Mouse (Mus musculus) cortical plate, adult 2 months (tissue): ENCODE data around the gene Pi4kb. TPM values are rescaled to one million over a fixed set of nuclear protein-coding genes. Genes with fewer than 3 reads are reported as not detected.
A peak's percentile ranks its signal among the peaks of the same experiment; 100 is the strongest.
"Not testable (repeated sequence)": the region's sequence is repeated elsewhere in the genome, so short reads cannot be mapped to it uniquely, and the experiment has no call there.

ENCODE experiments used
- H3K27ac ChIP-seq: fragments of 200-500 bp; 2 replicates; pipeline ENCODE4 v1.5.1; 2012; ENCODE audit warnings: low read length, control low read depth, inconsistent platforms; ENCODE audit not compliant: insufficient read depth
- H3K4me1 ChIP-seq: fragments of 200-500 bp; 2 replicates; pipeline ENCODE4 v1.6.1; 2011; ENCODE audit warnings: low read length; ENCODE audit not compliant: control insufficient read depth, insufficient read depth
- H3K4me3 ChIP-seq: fragments of 200-500 bp; 2 replicates; pipeline ENCODE4 v1.5.1; 2011; ENCODE audit warnings: mild to moderate bottlenecking, low read length, control low read depth; ENCODE audit not compliant: insufficient read depth
- CTCF ChIP-seq: fragments of 200-500 bp; IDR thresholded peaks from 2 replicates; pipeline ENCODE4 v1.5.1; 2011; ENCODE audit warnings: mild to moderate bottlenecking, control low read depth, low read length; ENCODE audit not compliant: insufficient read depth; ENCODE audit errors: extremely low read depth
- POLR2A ChIP-seq: fragments of 200-500 bp; IDR thresholded peaks from 2 replicates; pipeline ENCODE4 v1.6.1; 2011; ENCODE audit warnings: mild to moderate bottlenecking, low read length, control low read depth; ENCODE audit not compliant: insufficient read depth; ENCODE audit errors: extremely low read depth
- polyA plus RNA-seq: library from polyadenylated mRNA; depleted of rRNA; stranded (reverse); fragments of >200 nt; gene quantifications from 2 replicates; pipeline ENCODE4 v1.2.3, GENCODE M21; 2012

Gene Pi4kb
- polyA plus RNA-seq, 1 experiment: 56.6 TPM

DNA sequence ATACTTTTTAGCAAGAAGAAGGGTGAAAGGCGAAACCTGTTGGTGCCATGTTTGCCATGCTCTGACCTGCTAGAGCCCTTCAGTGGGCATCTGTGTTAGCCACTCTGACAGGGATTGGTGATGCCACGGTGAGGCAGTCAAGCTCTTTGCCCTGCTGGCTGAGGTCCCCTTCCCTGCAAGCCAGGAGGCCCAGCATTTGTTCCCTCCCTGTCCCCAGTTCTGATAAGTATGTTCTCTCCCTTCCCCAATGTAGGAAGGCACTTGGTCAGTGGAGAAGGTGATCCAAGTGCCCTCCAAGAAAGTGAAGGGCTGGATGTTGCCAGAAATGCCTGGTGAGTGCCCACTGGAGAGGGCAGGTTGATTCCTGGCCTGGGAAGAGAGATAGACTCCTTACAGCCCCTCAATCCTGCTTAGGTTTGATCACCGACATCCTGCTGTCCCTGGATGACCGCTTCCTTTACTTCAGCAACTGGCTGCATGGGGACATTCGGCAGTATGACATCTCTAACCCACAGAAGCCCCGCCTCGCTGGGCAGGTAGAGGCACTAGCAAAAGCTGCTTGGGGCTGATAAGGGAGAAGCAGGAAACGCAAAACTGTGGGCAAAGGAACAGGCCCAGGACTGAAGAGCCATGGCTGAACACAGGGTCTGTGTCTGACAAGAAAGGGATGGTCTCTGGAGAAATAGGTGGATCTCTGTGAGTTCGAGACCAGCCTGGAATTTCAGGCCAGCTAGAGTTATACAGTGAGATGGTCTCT is 32.1 kb upstream of the Pi4kb start:
- H3K4me3 ChIP-seq, H3K27ac ChIP-seq, H3K4me1 ChIP-seq: not testable (repeated sequence)

DNA sequence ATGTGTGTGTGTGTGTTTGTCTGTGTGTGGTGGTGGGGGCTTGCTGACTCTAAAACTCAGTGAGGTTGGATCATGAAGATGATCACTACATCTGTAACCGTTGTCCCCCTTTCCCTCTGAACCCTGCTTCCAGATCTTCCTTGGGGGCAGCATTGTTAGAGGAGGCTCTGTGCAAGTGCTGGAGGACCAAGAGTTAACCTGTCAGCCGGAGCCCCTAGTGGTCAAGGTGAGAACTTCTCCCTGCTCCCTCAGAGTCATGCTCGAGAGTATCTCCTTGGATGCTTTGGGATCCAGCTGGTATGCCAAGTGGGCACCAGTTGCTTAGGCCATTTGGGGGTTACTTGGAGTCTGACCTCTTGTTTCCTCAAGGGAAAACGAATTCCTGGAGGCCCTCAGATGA is 30.8 kb upstream of the Pi4kb start:
- H3K27ac ChIP-seq, H3K4me1 ChIP-seq, H3K4me3 ChIP-seq: not testable (repeated sequence)
- 0 out of 2 replicates have a peak, but pooled peaks have one; percentile 2 for TF ChIP-seq CTCF

DNA sequence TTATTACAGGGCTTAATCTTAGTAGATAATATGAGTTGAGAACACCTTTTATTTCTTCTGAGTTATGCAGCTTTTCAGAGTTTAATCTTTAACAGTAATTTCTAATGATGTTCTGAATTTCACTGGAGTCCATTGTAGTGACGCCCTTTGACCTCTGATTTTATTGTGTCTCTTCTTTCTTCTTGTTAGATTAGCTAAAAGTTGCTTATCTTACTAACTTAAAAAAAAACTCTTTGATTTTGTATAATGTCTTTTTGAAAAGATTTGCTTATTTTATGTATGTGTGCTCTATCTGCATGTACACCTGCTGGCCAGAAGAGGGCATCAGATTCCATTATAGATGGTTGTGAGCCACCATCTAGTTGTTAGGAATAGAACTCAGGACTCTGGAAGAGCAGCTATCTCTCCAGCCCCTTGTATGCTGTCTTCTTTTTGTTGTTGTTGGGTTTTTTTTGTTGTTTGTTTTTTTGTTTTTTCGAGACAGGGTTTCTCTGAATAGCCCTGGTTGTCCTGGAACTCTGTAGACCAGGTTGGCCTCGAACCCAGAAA is 26.4 kb upstream of the Pi4kb start:
- TF ChIP-seq POLR2A (no peak), CTCF (peak; percentile 44; the same call in 1 of the 2 replicates)
- Histone ChIP-seq H3K4me3 (no peak overlapping the region), H3K27ac (no peak overlapping the region), H3K4me1 (no peaks in the 10 kb centered on the region)

DNA sequence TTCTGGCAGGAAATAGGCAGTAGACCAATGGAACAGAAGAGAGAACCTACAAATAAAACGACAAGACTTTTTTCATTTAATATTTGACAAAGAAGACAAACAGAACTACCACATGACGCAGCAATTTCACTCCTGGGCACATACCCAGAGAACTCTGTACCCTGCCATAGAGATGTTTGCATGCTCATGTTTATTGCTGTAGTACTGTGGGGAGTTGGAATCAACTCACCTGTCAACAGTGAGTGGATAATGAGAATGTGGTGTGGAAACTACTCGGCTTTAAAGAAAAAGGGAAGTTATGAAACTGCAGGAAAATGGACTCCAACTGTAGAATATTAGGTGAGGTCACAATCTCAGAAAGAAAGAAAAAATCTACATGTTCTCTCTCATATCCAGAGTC is 24.9 kb upstream of the Pi4kb start:
- Histone ChIP-seq H3K4me3 (no peak overlapping the region), H3K27ac (no peak overlapping the region), H3K4me1 (no peaks in the 10 kb centered on the region)
- TF ChIP-seq CTCF (no peak), POLR2A (no peak)

DNA sequence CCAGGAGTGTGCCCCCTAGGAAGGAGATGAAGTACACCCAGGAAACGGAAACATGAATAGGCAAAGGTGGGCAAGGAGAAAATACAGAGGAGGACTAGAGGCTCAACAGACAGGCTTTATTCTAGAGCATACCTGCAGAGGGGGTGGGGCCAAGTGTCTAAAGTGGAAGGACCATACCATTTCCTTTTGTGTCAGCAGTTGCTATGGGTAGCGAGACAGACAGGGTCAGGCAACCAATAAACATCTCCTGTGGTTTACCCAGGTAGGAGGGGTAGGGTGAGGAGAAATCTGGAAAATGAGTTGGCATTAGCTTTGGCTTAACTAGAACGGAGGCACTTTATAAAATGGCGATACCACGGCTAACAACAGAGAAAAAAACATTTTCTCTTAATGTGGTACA is 21.7 kb upstream of the Pi4kb start:
- Histone ChIP-seq H3K4me1 (0 out of 2 replicates have a peak, but pooled peaks cover 2% of the 10 kb centered on the region), H3K4me3 (no peak overlapping the region; the same call in 1 of the 2 replicates), H3K27ac (no peak overlapping the region)
- TF ChIP-seq POLR2A: no peak
- no peak for TF ChIP-seq CTCF

DNA sequence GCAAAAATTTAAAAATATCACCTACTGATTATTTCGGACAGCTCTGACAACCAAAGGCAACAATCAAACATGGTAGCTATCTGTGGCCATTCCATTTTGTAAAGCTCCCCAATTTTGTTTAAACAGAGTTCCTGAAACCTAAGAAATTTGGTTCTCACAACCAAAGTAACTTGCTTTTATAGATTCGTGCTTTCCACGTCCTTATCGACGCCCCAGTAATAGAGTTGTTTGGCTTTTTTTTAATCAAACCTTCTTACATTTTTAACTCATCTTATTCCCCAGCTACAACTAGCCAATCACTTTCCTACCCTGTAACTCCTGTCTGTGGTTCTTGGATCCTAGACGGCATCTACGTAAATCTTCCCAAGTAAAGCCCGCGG is 21.2 kb upstream of the Pi4kb start:
- TF ChIP-seq POLR2A (no peak), CTCF (no peak)
- Histone ChIP-seq H3K4me3 (peak overlapping the region; percentile 65), H3K27ac (no peak overlapping the region), H3K4me1 (0 out of 2 replicates have a peak, but pooled peaks cover 2% of the 10 kb centered on the region)

GRCm38 (mm10) chr3:94953764-94954616 is 20.5 kb upstream of the Pi4kb start, which contains the start of gene Rfx5:
Gene Rfx5 (plus strand): TSS chr3:94954075.
- Histone ChIP-seq H3K27ac (peak within 1 kb of the TSS; percentile 61; the same call in 1 of the 2 replicates), H3K4me3 (peak within 1 kb of the TSS; percentile 65), H3K4me1 (0 out of 2 replicates have a peak, but pooled peaks cover 2% of the 10 kb centered on the region)
- no peak for TF ChIP-seq CTCF
- TF ChIP-seq POLR2A: no peak

DNA sequence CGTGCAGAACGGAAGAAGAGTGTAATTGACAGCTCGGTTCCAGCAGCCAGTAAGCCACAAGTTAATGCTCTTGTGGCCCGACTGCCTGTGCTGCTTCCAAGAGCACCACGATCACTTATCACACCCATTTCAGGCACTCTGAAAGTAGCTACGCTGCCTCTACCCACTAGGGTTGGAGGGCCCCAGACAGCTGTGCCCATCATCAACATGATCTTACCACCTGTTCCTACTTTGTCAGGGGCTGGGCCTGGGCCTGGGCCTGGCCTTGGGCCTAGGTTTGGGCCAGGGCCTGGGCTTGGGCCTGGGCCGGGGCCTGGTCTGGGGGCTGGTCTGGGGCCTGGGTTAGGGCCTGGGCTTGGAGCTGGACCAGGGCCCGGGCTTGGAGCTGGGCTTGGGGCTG is 16.2 kb upstream of the Pi4kb start:
- Histone ChIP-seq H3K4me3 (no peak overlapping the region), H3K27ac (no peak overlapping the region), H3K4me1 (0 out of 2 replicates have a peak, but pooled peaks cover 2% of the 10 kb centered on the region)
- TF ChIP-seq POLR2A: no peak
- no peak for TF ChIP-seq CTCF

GRCm38 (mm10) chr3:94959871-94960270 is 14.7 kb upstream of the Pi4kb start:
- Histone ChIP-seq H3K4me3 (no peak overlapping the region), H3K27ac (no peak overlapping the region), H3K4me1 (0 out of 2 replicates have a peak, but pooled peaks cover 2% of the 10 kb centered on the region)
- no peak for TF ChIP-seq CTCF
- TF ChIP-seq POLR2A: no peak

GRCm38 (mm10) chr3:94960322-94960721 is 14.2 kb upstream of the Pi4kb start:
- H3K27ac ChIP-seq: no peak overlapping the region
- H3K4me1 ChIP-seq: no peaks in the 10 kb centered on the region
- TF ChIP-seq POLR2A (no peak), CTCF (no peak)
- no peak overlapping the region for H3K4me3 ChIP-seq
